Mouse (Mus musculus): ENCODE results near the gene Lpp.
A peak's percentile ranks its signal among the peaks of the same experiment; 100 is the strongest.

- 0 out of 2 replicates have a peak, but pooled peaks have one; percentile 26 for TF ChIP-seq POLR2A (IDR thresholded peaks at IDR 0.05; ENCODE audit: low read depth, low read length)
- TF ChIP-seq CTCF (IDR thresholded peaks at IDR 0.05; ENCODE audit: borderline replicate concordance, insufficient read depth, low read length) = no peak
Measured at GRCm38 (mm10) chr16:25041855-25042529, 648.7 kb downstream of the Lpp start.
